Mouse (Mus musculus) CH12.LX (cell line): Measurements from ENCODE around the gene Gm13889.

Source experiments
- BHLHE40 ChIP-seq: IDR thresholded peaks from 2 replicates; pipeline ENCODE4 v1.6.1; 2011; ENCODE audit warnings: mild to moderate bottlenecking, low read depth, low read length, improper control_type of control experiment
- CTCF ChIP-seq, 2 experiments: IDR thresholded peaks in 1 of 2; conservative IDR thresholded peaks in 1 of 2; 2 replicates each; pipeline ENCODE4 v1.5.1; 2011 to 2012; ENCODE audit warnings: low read depth in 2 of 2, low read length in 2 of 2, improper control_type of control experiment in 1 of 2, inconsistent platforms in 1 of 2, mild to moderate bottlenecking in 1 of 2, moderate library complexity in 1 of 2
- EP300 ChIP-seq: IDR thresholded peaks from 2 replicates; pipeline ENCODE4 v1.6.1; 2011; ENCODE audit warnings: low read length, improper control_type of control experiment
- IRF4 ChIP-seq: IDR thresholded peaks from 2 replicates; pipeline ENCODE4 v1.6.1; 2014; ENCODE audit warnings: low read depth, mild to moderate bottlenecking, inconsistent platforms, low read length, improper control_type of control experiment
- KAT2A ChIP-seq: IDR thresholded peaks from 2 replicates; pipeline ENCODE4 v1.6.1; 2012; ENCODE audit warnings: low read length, improper control_type of control experiment, inconsistent platforms; ENCODE audit not compliant: insufficient replicate concordance
- MAFK ChIP-seq: IDR thresholded peaks from 2 replicates; pipeline ENCODE4 v1.6.1; 2011; ENCODE audit warnings: low read length, improper control_type of control experiment; ENCODE audit not compliant: insufficient replicate concordance
- MAX ChIP-seq: IDR thresholded peaks from 2 replicates; pipeline ENCODE4 v1.6.1; 2011; ENCODE audit warnings: low read length, improper control_type of control experiment
- MEF2A ChIP-seq: IDR thresholded peaks from 2 replicates; pipeline ENCODE4 v1.6.1; 2014; ENCODE audit warnings: low read depth, mild to moderate bottlenecking, inconsistent platforms, low read length, improper control_type of control experiment, borderline replicate concordance
- NRF1 ChIP-seq: IDR thresholded peaks from 2 replicates; pipeline ENCODE4 v1.6.1; 2014; ENCODE audit warnings: low read depth, mild to moderate bottlenecking, inconsistent platforms, low read length, improper control_type of control experiment, moderate library complexity
- POLR2AphosphoS2 ChIP-seq: IDR thresholded peaks from 2 replicates; pipeline ENCODE4 v1.6.1; 2011; ENCODE audit warnings: low read depth, low read length, improper control_type of control experiment
- RAD21 ChIP-seq: IDR thresholded peaks from 2 replicates; pipeline ENCODE4 v1.6.1; 2011; ENCODE audit warnings: low read depth, mild to moderate bottlenecking, low read length, improper control_type of control experiment, moderate library complexity
- SIN3A ChIP-seq: IDR thresholded peaks from 2 replicates; pipeline ENCODE4 v1.6.1; 2012; ENCODE audit warnings: low read length, improper control_type of control experiment, inconsistent platforms
- ZMIZ1 ChIP-seq: IDR thresholded peaks from 2 replicates; pipeline ENCODE4 v1.6.1; 2012; ENCODE audit warnings: low read depth, mild to moderate bottlenecking, inconsistent platforms, low read length, improper control_type of control experiment

GRCm38 (mm10) chr2:93979249-93980120, 22.5 kb upstream of the Gm13889 start:
- TF ChIP-seq BHLHE40, result no peak
- TF ChIP-seq MEF2A, result no peak
- no peak for TF ChIP-seq CTCF (conservative IDR thresholded peaks at IDR 0.05 in 1 of 2, IDR thresholded peaks at IDR 0.05 in 1 of 2; ENCODE audit: low read depth in 2 of 2, low read length in 2 of 2)
- no peak for TF ChIP-seq EP300
- TF ChIP-seq SIN3A, result no peak
- TF ChIP-seq KAT2A, result no peak
- no peak for TF ChIP-seq MAFK
- TF ChIP-seq RAD21, result no peak
- TF ChIP-seq NRF1, result no peak
- no peak for TF ChIP-seq MAX
- no peak for TF ChIP-seq IRF4
- TF ChIP-seq ZMIZ1, result no peak
- no peak for TF ChIP-seq POLR2AphosphoS2
